ENCODE assay signal across 8 mouse cellular contexts in the genomic region with DNA sequence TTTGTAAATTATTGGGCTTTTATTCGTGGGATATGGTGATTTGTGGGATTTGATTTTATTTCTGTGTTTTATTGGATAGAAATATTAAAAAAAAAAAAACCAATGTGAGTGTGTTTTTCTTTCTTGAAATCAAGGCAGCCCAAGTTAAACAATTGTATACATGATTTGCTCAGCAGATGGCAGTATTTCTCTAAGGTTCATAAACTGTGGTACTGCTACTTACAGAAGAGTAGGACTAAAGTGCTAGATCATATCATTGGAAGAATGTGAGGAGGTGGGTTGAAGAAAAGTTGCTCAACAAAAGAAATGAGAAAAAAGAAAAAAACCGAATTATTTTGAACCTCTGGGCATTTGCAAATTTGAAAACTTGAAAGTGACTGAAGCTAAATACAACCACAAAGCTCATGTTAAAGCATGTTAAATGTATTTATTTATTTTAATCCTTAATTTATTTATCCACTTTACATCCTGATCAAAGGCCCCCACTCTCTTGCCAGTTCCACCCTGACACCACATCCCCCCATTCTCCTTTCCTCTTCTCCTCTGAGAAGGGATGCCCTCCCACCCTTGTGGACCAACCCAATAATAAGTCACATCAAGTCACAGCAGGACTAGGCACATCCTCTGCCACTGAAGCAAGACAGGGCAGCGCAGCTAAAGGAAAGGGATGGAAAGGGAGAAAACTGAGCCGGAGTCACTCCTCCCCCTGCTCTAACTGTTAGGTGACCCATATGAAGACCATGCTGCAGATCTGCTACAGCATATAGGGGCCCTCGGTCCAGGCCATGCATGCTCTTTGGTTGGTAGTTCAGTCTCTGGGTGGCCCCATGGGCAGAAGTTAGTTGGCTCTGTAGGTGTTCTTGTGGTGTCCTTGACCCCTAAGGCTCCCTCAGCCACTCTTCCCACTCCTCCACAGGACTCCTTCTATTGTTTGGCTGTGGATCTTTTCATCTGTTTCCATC. TPM values are rescaled to one million over a fixed set of nuclear protein-coding genes. Genes with fewer than 3 reads are reported as not detected.
DNase-seq lines count a peak whose midpoint lies in the region; ATAC-seq and TF ChIP-seq lines count a peak whose summit lies in the region.
"Had no signal": no experiment of that assay in that cellular context is flagged by ENCODE, and none has a peak within 500 bp of the region (broad histone marks: within the 10 kb centered on the region; RNA-seq: fewer than 3 reads in every experiment).

No protein-coding gene starts in this region.

- H3K9ac ChIP-seq in embryonic facial prominence, embryonic 12.5 days = no peak overlapping the region
- H3K9ac ChIP-seq in midbrain, embryonic 14.5 days (replicated peaks; ENCODE audit: low read length) = no peak overlapping the region
- no peak overlapping the region for H3K9ac ChIP-seq in heart, embryonic 11.5 days (ENCODE audit: low read depth, low read length)
- H3K9ac ChIP-seq: stomach, embryonic 15.5 days had no signal

- ATAC-seq in embryonic facial prominence, embryonic 12.5 days (ENCODE audit: insufficient number of reproducible peaks, insufficient read depth, low FRiP score, low TSS enrichment) = peak; percentile 56
- ATAC-seq in midbrain, embryonic 14.5 days (ENCODE audit: low FRiP score, low TSS enrichment) = peak; percentile 58; the same call in 1 of the 2 replicates
- no peak for ATAC-seq in heart, embryonic 11.5 days (replicated peaks; ENCODE audit: insufficient number of reproducible peaks, low FRiP score, low TSS enrichment)

- H3K9me3 ChIP-seq in embryonic facial prominence, embryonic 12.5 days = no peaks in the 10 kb centered on the region
- H3K9me3 ChIP-seq in midbrain, embryonic 14.5 days (ENCODE audit: control insufficient read depth, low read length) = no peaks in the 10 kb centered on the region
- H3K9me3 ChIP-seq in heart, embryonic 11.5 days (replicated peaks; ENCODE audit: control insufficient read depth, low read length) = no peaks in the 10 kb centered on the region
- H3K9me3 ChIP-seq: stomach, embryonic 15.5 days had no signal

- no peaks in the 10 kb centered on the region for H3K36me3 ChIP-seq in embryonic facial prominence, embryonic 12.5 days
- no peaks in the 10 kb centered on the region for H3K36me3 ChIP-seq in midbrain, embryonic 14.5 days (ENCODE audit: control insufficient read depth, insufficient read depth, low read length)
- no peaks in the 10 kb centered on the region for H3K36me3 ChIP-seq in heart, embryonic 11.5 days (ENCODE audit: control insufficient read depth, insufficient read depth, low read length)
- H3K36me3 ChIP-seq: stomach, embryonic 15.5 days had no signal

- H3K4me3 ChIP-seq in left cerebral cortex, adult 2 months = no peak overlapping the region
- no peak overlapping the region for H3K4me3 ChIP-seq in embryonic facial prominence, embryonic 12.5 days
- no peak overlapping the region for H3K4me3 ChIP-seq in midbrain, embryonic 14.5 days (replicated peaks; ENCODE audit: low read depth, low read length)
- H3K4me3 ChIP-seq in heart, embryonic 11.5 days (ENCODE audit: low read depth, low read length) = no peak overlapping the region
- H3K4me3 ChIP-seq: stomach, embryonic 15.5 days had no signal

- no peak for DNase-seq in left cerebral cortex, adult 2 months (ENCODE audit: extremely low spot score in 1 of 2, low spot score in 2 of 2)
- DNase-seq in left cerebral cortex, adult 8-10 months (ENCODE audit: low spot score in 2 of 2) = no peak
- DNase-seq in ZHBTc4 (ENCODE audit: low read depth, low spot score) = peak; percentile 56
- peak; percentile 91 for DNase-seq in midbrain, embryonic 14.5 days
- DNase-seq in thymus, postnatal 14 days = no peak

- no peak overlapping the region for H3K27ac ChIP-seq in left cerebral cortex, adult 2 months
- H3K27ac ChIP-seq in embryonic facial prominence, embryonic 12.5 days = no peak overlapping the region
- H3K27ac ChIP-seq in midbrain, embryonic 14.5 days (replicated peaks; ENCODE audit: low read depth, low read length) = no peak overlapping the region
- no peak overlapping the region for H3K27ac ChIP-seq in heart, embryonic 11.5 days (ENCODE audit: low read depth, low read length)
- H3K27ac ChIP-seq: stomach, embryonic 15.5 days had no signal

- peak; percentile 68 for TF ChIP-seq CTCF in left cerebral cortex, adult 2 months (IDR thresholded peaks at IDR 0.05)

- H3K27me3 ChIP-seq in embryonic facial prominence, embryonic 12.5 days = no peaks in the 10 kb centered on the region
- H3K27me3 ChIP-seq in midbrain, embryonic 14.5 days (ENCODE audit: control insufficient read depth, insufficient read depth, low read length) = no peaks in the 10 kb centered on the region
- H3K27me3 ChIP-seq in heart, embryonic 11.5 days (ENCODE audit: control insufficient read depth, insufficient read depth, low read length) = no peaks in the 10 kb centered on the region
- H3K27me3 ChIP-seq: stomach, embryonic 15.5 days had no signal

- no peaks in the 10 kb centered on the region for H3K4me1 ChIP-seq in embryonic facial prominence, embryonic 12.5 days
- H3K4me1 ChIP-seq in midbrain, embryonic 14.5 days (ENCODE audit: control insufficient read depth, insufficient read depth, low read length) = no peaks in the 10 kb centered on the region
- H3K4me1 ChIP-seq in heart, embryonic 11.5 days (ENCODE audit: control insufficient read depth, insufficient read depth, low read length) = no peaks in the 10 kb centered on the region
- H3K4me1 ChIP-seq: stomach, embryonic 15.5 days had no signal

- H3K4me2 ChIP-seq in embryonic facial prominence, embryonic 12.5 days (replicated peaks) = no peak overlapping the region
- no peak overlapping the region for H3K4me2 ChIP-seq in midbrain, embryonic 14.5 days (ENCODE audit: low read length)
- H3K4me2 ChIP-seq in heart, embryonic 11.5 days = no peak overlapping the region
- H3K4me2 ChIP-seq: stomach, embryonic 15.5 days had no signal

- intact Hi-C loops in left cerebral cortex, adult 2 months (cut with DNase I) = loop anchor here (1.0 kb wide), 1 partner anchor 148 kb away; no protein-coding TSS in a partner anchor

- WGBS in embryonic facial prominence, embryonic 12.5 days = 50% methylated on average over 5 of the region's 5 CpGs
- WGBS in midbrain, embryonic 14.5 days = 54% methylated on average over 5 of the region's 5 CpGs
- WGBS in heart, embryonic 11.5 days (ENCODE audit: insufficient replicate concordance) = 49% methylated on average over 5 of the region's 5 CpGs

RNA-seq across cellular contexts. Expression of gene Lrriq1, which starts 18.0 kb away (rescaled TPM):
- total RNA-seq in left cerebral cortex, adult 2 months (2021) = 1 to 10 TPM; 4.1 TPM
- total RNA-seq in left cerebral cortex, adult 8-10 months (2022) = 1 to 10 TPM; 3.4 to 6.8 (median 4.5) TPM
- polyA plus RNA-seq in embryonic facial prominence, embryonic 12.5 days (2016; fragmentation: Nextera tagmentation; extraction: Ambion mirVana) = 2.8 and 3.4 TPM in 2 replicates
- polyA plus RNA-seq in midbrain, embryonic 14.5 days (2014; fragmentation: Nextera tagmentation; extraction: Ambion mirVana) = 2.3 and 3.1 TPM in 2 replicates
- polyA plus RNA-seq in heart, embryonic 11.5 days (2014; fragmentation: Nextera tagmentation; extraction: Ambion mirVana) = 0.19 and 0.34 TPM in 2 replicates

Comparison
In these comparisons a context has a peak if more than half of its experiments do, and no peak if none do; other contexts are left out.
1. DNase-seq: peak in ZHBTc4 (single experiment) and midbrain, embryonic 14.5 days (single experiment); none in left cerebral cortex, adult 2 months (0 of 2), left cerebral cortex, adult 8-10 months (0 of 2) and thymus, postnatal 14 days (single experiment).